Mouse (Mus musculus): ENCODE data around the gene Gm973.
A peak's percentile ranks its signal among the peaks of the same experiment; 100 is the strongest.

- no peak for TF ChIP-seq CTCF (IDR thresholded peaks at IDR 0.05; ENCODE audit: borderline replicate concordance, insufficient read depth, low read depth, low read length)
- peak; percentile 91; the same call in 1 of the 2 replicates for TF ChIP-seq POLR2A (IDR thresholded peaks at IDR 0.05; ENCODE audit: borderline replicate concordance, insufficient read depth, low read length)
Measured at GRCm38 (mm10) chr1:59670641-59671168, 154.6 kb downstream of the Gm973 start, which contains the start of gene Sumo1.

Data from cerebellum, adult 2 months (tissue).